Mouse (Mus musculus) lung, embryonic 14.5 days (tissue): ENCODE data around the gene Gm14399. TPM values are rescaled to one million over a fixed set of nuclear protein-coding genes. Genes with fewer than 3 reads are reported as not detected.
"Not testable (repeated sequence)": the region's sequence is repeated elsewhere in the genome, so short reads cannot be mapped to it uniquely, and the experiment has no call there.

Experiments
- ATAC-seq: fragments of 200-750 bp; cut with Nextera tagmentation; 2 replicates; pipeline ENCODE4 v1.8.0; 2017; ENCODE audit warnings: mild to moderate bottlenecking, moderate TSS enrichment, moderate library complexity; ENCODE audit not compliant: insufficient read depth
- DNase-seq: peaks from one replicate; pipeline ENCODE4 v3.0.0-alpha.2; 2015
- H3K27ac ChIP-seq: fragments of 300-500 bp; sonication (generic); 2 replicates; pipeline ENCODE4 v1.5.1; 2014; ENCODE audit warnings: low read depth, mild to moderate bottlenecking, moderate library complexity
- H3K27me3 ChIP-seq: fragments of 300-500 bp; sonication (generic); 2 replicates; pipeline ENCODE4 v1.6.1; 2014; ENCODE audit warnings: low read length, control low read depth; ENCODE audit not compliant: insufficient read depth
- H3K36me3 ChIP-seq: fragments of 300-500 bp; sonication (generic); 2 replicates; pipeline ENCODE4 v1.6.1; 2014; ENCODE audit warnings: control low read depth; ENCODE audit not compliant: insufficient read depth
- H3K4me1 ChIP-seq: fragments of 300-500 bp; sonication (generic); 2 replicates; pipeline ENCODE4 v1.6.1; 2014; ENCODE audit warnings: antibody characterized with exemption, control low read depth; ENCODE audit not compliant: insufficient read depth
- H3K4me2 ChIP-seq: fragments of 300-500 bp; sonication (generic); 2 replicates; pipeline ENCODE4 v1.6.1; 2014; ENCODE audit warnings: mild to moderate bottlenecking
- H3K4me3 ChIP-seq: fragments of 300-500 bp; sonication (generic); 2 replicates; pipeline ENCODE4 v1.5.1; 2014; ENCODE audit warnings: low read depth, low read length
- H3K9ac ChIP-seq: fragments of 300-500 bp; sonication (generic); 2 replicates; pipeline ENCODE4 v1.6.1; 2014
- H3K9me3 ChIP-seq: fragments of 300-500 bp; sonication (generic); 2 replicates; pipeline ENCODE4 v1.6.1; 2016; ENCODE audit warnings: low read depth, low read length, control low read depth
- CTCF ChIP-seq: IDR thresholded peaks from 2 replicates; pipeline ENCODE4 v1.5.1; 2016; ENCODE audit warnings: antibody characterized with exemption, low read depth
- WGBS: fragments of 180-500 bp; shearing (Covaris S2); extraction: QIAGEN DNeasy Blood & Tissue Kit; methylation state at CpG from one replicate; pipeline ENCODE4 v1.1.7; 2014; 5-methylcytosine and 5-hydroxymethylcytosine counted together
- polyA plus RNA-seq: library from polyadenylated mRNA; unstranded; fragments of >200 nt; fragmentation: Nextera tagmentation; extraction: Ambion mirVana; gene quantifications from 2 replicates; pipeline ENCODE4 v1.2.1, GENCODE M21; 2014

Gene Gm14399
- 7.4 and 8.7 TPM in 2 replicates for polyA plus RNA-seq

GRCm38 (mm10) chr2:175141993-175142295 is at the start of gene Gm14399:
Gene Gm14399 (minus strand): TSS chr2:175142012.
- Histone ChIP-seq H3K9ac (peak within 1 kb of the TSS; percentile 51; the same call in 1 of the 2 replicates), H3K4me3 (peak within 1 kb of the TSS; percentile 43), H3K4me2 (peak within 1 kb of the TSS; percentile 31; the same call in 1 of the 2 replicates)
- H3K36me3 ChIP-seq, H3K27me3 ChIP-seq, H3K4me1 ChIP-seq, ATAC-seq, DNase-seq, H3K9me3 ChIP-seq, H3K27ac ChIP-seq: not testable (repeated sequence)
- 6% methylated on average over 1 of the region's 2 CpGs for WGBS

GRCm38 (mm10) chr2:175179008-175179407 is 37.2 kb upstream of the Gm14399 start:
- not testable (repeated sequence) for H3K4me1 ChIP-seq, H3K9ac ChIP-seq, H3K4me2 ChIP-seq, DNase-seq, H3K4me3 ChIP-seq, H3K27ac ChIP-seq, H3K27me3 ChIP-seq, H3K9me3 ChIP-seq, H3K36me3 ChIP-seq, ATAC-seq
- WGBS, result 50% methylated on average over 1 of the region's 1 CpGs

DNA sequence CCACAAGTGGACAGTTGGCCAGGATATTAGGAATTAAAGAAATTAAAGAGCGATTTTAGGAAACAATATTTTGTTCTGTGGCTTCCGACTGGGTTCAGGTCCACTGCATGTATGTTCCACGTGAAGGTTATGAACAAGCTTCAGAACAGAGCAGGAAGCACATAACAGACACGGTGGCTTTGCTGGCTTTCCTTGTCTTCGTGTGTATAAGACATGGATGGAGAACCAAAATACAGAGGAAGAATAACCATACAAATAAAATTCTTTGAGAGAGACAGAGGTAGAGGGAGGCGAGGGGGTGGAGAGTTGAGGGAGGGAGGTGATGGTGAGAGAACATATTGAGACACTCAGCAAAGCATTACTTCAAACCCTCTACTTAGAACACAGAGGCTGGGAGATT is 34.5 kb upstream of the Gm14399 start:
- Histone ChIP-seq H3K9ac (no peak overlapping the region), H3K27ac (no peak overlapping the region), H3K4me1 (no peaks in the 10 kb centered on the region), H3K36me3 (no peaks in the 10 kb centered on the region), H3K9me3 (no peaks in the 10 kb centered on the region), H3K27me3 (no peaks in the 10 kb centered on the region), H3K4me2 (no peak overlapping the region), H3K4me3 (no peak overlapping the region)
- DNase-seq (no peak), ATAC-seq (no peak)
- TF ChIP-seq CTCF, result no peak
- WGBS, result 77% methylated on average over 6 of the region's 6 CpGs

- H3K4me2 ChIP-seq, H3K36me3 ChIP-seq, H3K9me3 ChIP-seq, H3K4me1 ChIP-seq, H3K9ac ChIP-seq, ATAC-seq, H3K27ac ChIP-seq, H3K4me3 ChIP-seq, DNase-seq, H3K27me3 ChIP-seq: not testable (repeated sequence)
- WGBS, result 67% methylated on average over 12 of the region's 12 CpGs
Measured at GRCm38 (mm10) chr2:175175401-175176180, 33.8 kb upstream of the Gm14399 start, which contains the start of gene Gm14443. Gene Gm14443 (minus strand): TSS chr2:175175871.

DNA sequence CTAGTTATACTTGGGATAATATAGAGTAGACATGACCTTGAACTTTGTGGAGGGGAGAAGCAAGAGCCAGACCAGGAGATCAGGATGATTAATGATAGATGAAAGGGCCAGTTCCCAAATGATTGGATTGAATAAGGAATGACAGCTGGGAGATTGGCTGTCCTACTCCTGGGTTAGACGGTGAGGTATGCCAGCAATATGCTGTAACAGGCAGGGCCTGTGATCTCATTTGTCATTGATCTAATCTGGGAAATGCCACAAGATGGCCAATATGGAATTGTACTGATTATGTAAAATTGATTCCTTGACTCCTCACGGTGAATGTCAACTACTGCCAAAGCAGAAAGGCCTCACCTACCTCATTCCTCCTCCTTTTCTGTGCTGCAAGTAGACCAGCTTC is 32.2 kb upstream of the Gm14399 start:
- WGBS, result 85% methylated on average over 2 of the region's 2 CpGs
- H3K27ac ChIP-seq, DNase-seq: not testable (repeated sequence)

GRCm38 (mm10) chr2:175172906-175173595 is 31.2 kb upstream of the Gm14399 start:
- DNase-seq, H3K27ac ChIP-seq, H3K27me3 ChIP-seq, H3K9me3 ChIP-seq, H3K4me3 ChIP-seq, H3K4me2 ChIP-seq, H3K9ac ChIP-seq, H3K4me1 ChIP-seq, ATAC-seq, H3K36me3 ChIP-seq: not testable (repeated sequence)
- WGBS, result 85% methylated on average over 3 of the region's 3 CpGs

More for the DNA sequence above, 32.2 kb upstream of the Gm14399 start:
- H3K4me3 ChIP-seq, H3K9ac ChIP-seq, H3K27me3 ChIP-seq, H3K4me2 ChIP-seq, ATAC-seq, H3K9me3 ChIP-seq, H3K4me1 ChIP-seq, H3K36me3 ChIP-seq: not testable (repeated sequence)

DNA sequence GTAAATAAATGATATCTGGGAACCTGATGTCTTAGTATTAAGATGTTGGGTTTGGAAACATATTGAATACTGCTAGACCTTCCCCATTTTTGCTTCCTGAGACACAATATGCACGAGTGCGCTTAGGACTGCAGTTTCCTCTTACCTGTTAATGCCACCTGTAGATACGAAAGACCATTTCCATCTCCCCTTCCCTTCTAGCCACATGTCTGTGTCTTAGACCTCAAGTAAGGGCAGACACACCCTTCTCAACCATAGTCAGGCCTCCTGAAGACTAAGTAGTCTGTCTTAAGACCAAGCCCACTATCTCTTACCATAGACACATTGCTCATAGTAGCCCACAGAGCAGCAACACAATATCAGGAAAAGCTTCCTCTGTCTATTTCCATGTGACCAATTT is 30.3 kb upstream of the Gm14399 start:
- Histone ChIP-seq H3K9ac (no peak overlapping the region), H3K27ac (no peak overlapping the region), H3K27me3 (no peaks in the 10 kb centered on the region), H3K4me3 (no peak overlapping the region), H3K4me2 (no peak overlapping the region), H3K4me1 (no peaks in the 10 kb centered on the region), H3K36me3 (no peaks in the 10 kb centered on the region), H3K9me3 (no peaks in the 10 kb centered on the region)
- no peak for TF ChIP-seq CTCF
- 88% methylated on average over 3 of the region's 3 CpGs for WGBS
- DNase-seq, result no peak
- ATAC-seq, result no peak

DNA sequence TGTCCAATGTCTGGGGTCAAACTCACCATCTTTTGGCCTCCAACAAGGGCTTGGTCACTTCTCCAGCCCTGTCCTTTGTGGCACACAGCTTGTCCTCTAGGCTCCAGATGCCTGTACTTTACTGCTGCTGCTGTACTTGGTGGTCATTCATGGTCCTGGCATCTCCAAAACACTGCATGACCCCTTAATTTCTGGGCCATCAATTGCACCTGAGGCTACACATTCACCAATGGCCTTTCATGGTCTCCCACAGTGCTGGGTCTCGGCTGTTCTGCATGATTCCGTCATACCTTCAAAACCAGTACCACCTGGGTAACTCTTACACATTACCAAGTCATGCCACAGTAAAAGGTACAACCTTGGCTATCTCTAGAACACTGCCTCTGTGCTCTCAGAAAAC is 25.1 kb upstream of the Gm14399 start:
- not testable (repeated sequence) for H3K4me3 ChIP-seq, ATAC-seq, H3K4me2 ChIP-seq, H3K27ac ChIP-seq, H3K9ac ChIP-seq, H3K27me3 ChIP-seq, H3K36me3 ChIP-seq, H3K4me1 ChIP-seq, DNase-seq, H3K9me3 ChIP-seq
- WGBS, result 96% methylated on average over 2 of the region's 2 CpGs

DNA sequence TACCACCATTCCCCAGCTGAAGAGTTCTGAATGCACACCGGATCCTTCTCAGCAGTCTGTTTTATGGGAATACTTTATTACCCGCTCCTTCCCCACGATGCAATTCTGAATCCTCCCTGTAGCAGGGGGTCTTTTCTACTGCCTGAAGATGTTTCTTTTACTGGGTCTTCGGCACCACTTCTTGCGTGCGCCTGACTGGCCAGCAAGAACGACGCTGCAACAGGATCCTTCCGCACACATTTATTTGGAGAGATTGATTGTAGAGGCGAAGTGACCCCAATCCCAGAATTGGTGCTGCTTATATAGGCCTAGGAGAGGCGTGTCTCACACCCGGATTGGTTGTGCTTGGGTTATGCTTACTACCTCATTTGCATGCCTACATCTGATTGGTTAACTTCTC is 23.3 kb upstream of the Gm14399 start:
- 94% methylated on average over 12 of the region's 12 CpGs for WGBS
- not testable (repeated sequence) for H3K9ac ChIP-seq, H3K27ac ChIP-seq, H3K9me3 ChIP-seq, DNase-seq, H3K4me1 ChIP-seq, ATAC-seq, H3K27me3 ChIP-seq, H3K36me3 ChIP-seq, H3K4me3 ChIP-seq, H3K4me2 ChIP-seq

- not testable (repeated sequence) for H3K36me3 ChIP-seq, H3K4me2 ChIP-seq, DNase-seq, H3K9me3 ChIP-seq, H3K27me3 ChIP-seq, H3K4me1 ChIP-seq, H3K9ac ChIP-seq, H3K4me3 ChIP-seq, ATAC-seq, H3K27ac ChIP-seq
- 88% methylated on average over 4 of the region's 4 CpGs for WGBS
Measured at GRCm38 (mm10) chr2:175161438-175161837, 19.6 kb upstream of the Gm14399 start.
